Mouse (Mus musculus) inflammation-experienced regulatory T-cells, adult 6 months (primary cell): ENCODE measurements around the gene Prss40. TPM values are rescaled to one million over a fixed set of nuclear protein-coding genes. Genes with fewer than 3 reads are reported as not detected.

Source experiments
- ATAC-seq: one replicate; pipeline ENCODE4 v1.8.0; 2017
- polyA plus RNA-seq, 3 experiments: library from polyadenylated mRNA; unstranded; fragments of 100-300 nt; shearing (Covaris generic); gene quantifications; one replicate each; pipeline ENCODE4 v1.2.1; 2017

The Prss40 gene
- polyA plus RNA-seq, result not detected

- ATAC-seq, result no peak
Measured at GRCm38 (mm10) chr1:34560843-34561242, at the start of gene Prss40. Gene Prss40, minus strand, starts transcription at chr1:34560943.

GRCm38 (mm10) chr1:34602363-34602762, 41.6 kb upstream of the Prss40 start:
- ATAC-seq, result peak; percentile 54

GRCm38 (mm10) chr1:34601323-34602047, 40.7 kb upstream of the Prss40 start:
- ATAC-seq, result no peak

- no peak for ATAC-seq
Measured at GRCm38 (mm10) chr1:34600000-34600399, 39.3 kb upstream of the Prss40 start.

- ATAC-seq, result no peak
Measured at GRCm38 (mm10) chr1:34587298-34588096, 26.8 kb upstream of the Prss40 start.

- no peak for ATAC-seq
Measured at GRCm38 (mm10) chr1:34584736-34585135, 24.0 kb upstream of the Prss40 start.

- no peak for ATAC-seq
Measured at GRCm38 (mm10) chr1:34583821-34584263, 23.1 kb upstream of the Prss40 start.

GRCm38 (mm10) chr1:34582218-34582617, 21.5 kb upstream of the Prss40 start:
- no peak for ATAC-seq

- no peak for ATAC-seq
Measured at GRCm38 (mm10) chr1:34579782-34580356, 19.1 kb upstream of the Prss40 start.

GRCm38 (mm10) chr1:34578851-34579781, 18.4 kb upstream of the Prss40 start, which contains the start of gene Amer3:
Gene Amer3, plus strand, starts transcription at chr1:34579657.
- ATAC-seq, result no peak

GRCm38 (mm10) chr1:34573221-34573620, 12.5 kb upstream of the Prss40 start:
- ATAC-seq, result no peak

- ATAC-seq, result no peak
Measured at GRCm38 (mm10) chr1:34571431-34571830, 10.7 kb upstream of the Prss40 start.

GRCm38 (mm10) chr1:34569876-34570275, 9.1 kb upstream of the Prss40 start:
- no peak for ATAC-seq

GRCm38 (mm10) chr1:34568120-34568519, 7.4 kb upstream of the Prss40 start:
- no peak for ATAC-seq

- ATAC-seq, result no peak
Measured at GRCm38 (mm10) chr1:34564383-34565045, 3.8 kb upstream of the Prss40 start.

- no peak for ATAC-seq
Measured at GRCm38 (mm10) chr1:34554275-34554674, 6.5 kb downstream of the Prss40 start.

GRCm38 (mm10) chr1:34553690-34554089, 7.1 kb downstream of the Prss40 start:
- no peak for ATAC-seq

- no peak for ATAC-seq
Measured at GRCm38 (mm10) chr1:34547074-34547473, 13.7 kb downstream of the Prss40 start.

GRCm38 (mm10) chr1:34536767-34537485, 23.8 kb downstream of the Prss40 start:
- no peak for ATAC-seq

GRCm38 (mm10) chr1:34536291-34536766, 24.4 kb downstream of the Prss40 start:
- ATAC-seq, result no peak
